Comparison of ENCODE assay signal across 21 mouse cellular contexts in the genomic region with DNA sequence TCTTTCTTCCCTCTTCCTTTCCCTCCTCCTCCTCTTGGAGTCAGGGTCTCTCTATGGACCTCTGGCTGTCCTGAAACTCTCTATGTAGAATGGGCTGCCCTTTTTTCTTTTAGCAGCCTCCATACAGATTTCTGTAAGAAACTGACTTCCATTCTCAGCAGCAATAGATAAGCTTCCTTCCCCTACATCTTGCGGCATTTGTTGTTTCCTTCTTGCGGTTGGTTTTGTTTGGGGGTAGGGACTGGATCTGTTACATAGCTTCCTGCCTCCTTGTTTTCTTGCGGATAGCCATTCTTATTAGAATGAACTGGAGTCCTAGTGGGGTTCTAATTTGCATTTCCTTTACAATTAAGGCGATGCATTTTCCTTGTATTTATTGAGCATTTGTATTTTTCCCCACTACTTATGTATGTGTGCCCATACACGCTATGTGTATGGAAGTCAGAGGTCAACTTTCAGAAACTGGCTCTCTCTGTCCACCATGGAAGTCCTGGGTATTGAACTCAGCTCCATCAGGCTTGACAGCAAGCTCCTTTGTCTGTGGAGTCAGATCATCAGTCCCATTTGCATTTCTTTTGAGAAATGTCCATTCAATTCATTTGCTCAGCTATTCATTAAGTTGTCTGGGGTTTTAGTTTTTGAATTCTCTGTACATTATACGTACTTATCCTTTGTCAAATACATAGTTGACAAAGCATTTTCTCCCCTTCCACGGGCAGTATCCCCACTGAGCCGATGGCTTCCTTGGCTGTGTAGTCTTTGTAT.
DNase-seq lines count a peak whose midpoint lies in the region; ATAC-seq and TF ChIP-seq lines count a peak whose summit lies in the region.
"Had no signal": no experiment of that assay in that cellular context is flagged by ENCODE, and none has a peak within 500 bp of the region (broad histone marks: within the 10 kb centered on the region; RNA-seq: fewer than 3 reads in every experiment).

No protein-coding gene starts in this region.

- peak overlapping the region; percentile 29 for H3K27ac ChIP-seq in heart, embryonic 13.5 days (replicated peaks)
- no peak overlapping the region for H3K27ac ChIP-seq in intestine, embryonic 15.5 days
- H3K27ac ChIP-seq: forebrain, embryonic 12.5 days; kidney, embryonic 15.5 days; limb, embryonic 15.5 days; midbrain, embryonic 10.5 days; neural tube, embryonic 13.5 days had no signal

- no peak overlapping the region for H3K9ac ChIP-seq in heart, embryonic 13.5 days
- H3K9ac ChIP-seq in intestine, embryonic 15.5 days, result no peak overlapping the region
- H3K9ac ChIP-seq: forebrain, embryonic 12.5 days; kidney, embryonic 15.5 days; limb, embryonic 15.5 days; neural tube, embryonic 13.5 days had no signal

- peaks cover 16% of the 10 kb centered on the region for H3K4me1 ChIP-seq in heart, embryonic 13.5 days
- no peaks in the 10 kb centered on the region for H3K4me1 ChIP-seq in intestine, embryonic 15.5 days (replicated peaks)
- H3K4me1 ChIP-seq: forebrain, embryonic 12.5 days; limb, embryonic 15.5 days; neural tube, embryonic 13.5 days had no signal

- TF ChIP-seq POLR2A in brain, embryonic 14.5 days (IDR thresholded peaks at IDR 0.05; ENCODE audit: borderline replicate concordance, extremely low read depth, insufficient read depth, insufficient read length, poor library complexity, severe bottlenecking), result no peak

- 67% methylated on average over 8 of the region's 8 CpGs for WGBS in heart, embryonic 13.5 days
- WGBS in intestine, embryonic 15.5 days, result 87% methylated on average over 8 of the region's 8 CpGs

- no peaks in the 10 kb centered on the region for H3K36me3 ChIP-seq in heart, embryonic 13.5 days
- no peaks in the 10 kb centered on the region for H3K36me3 ChIP-seq in intestine, embryonic 15.5 days
- H3K36me3 ChIP-seq: forebrain, embryonic 12.5 days; kidney, embryonic 15.5 days; limb, embryonic 15.5 days; midbrain, embryonic 10.5 days; neural tube, embryonic 13.5 days had no signal

- no peak overlapping the region for H3K4me3 ChIP-seq in heart, embryonic 13.5 days
- no peak overlapping the region for H3K4me3 ChIP-seq in intestine, embryonic 15.5 days (replicated peaks)
- H3K4me3 ChIP-seq: forebrain, embryonic 12.5 days; kidney, embryonic 15.5 days; limb, embryonic 15.5 days; midbrain, embryonic 10.5 days; neural tube, embryonic 13.5 days had no signal

- no peak for ATAC-seq in heart, embryonic 13.5 days (ENCODE audit: extremely low read depth, insufficient number of reproducible peaks, low FRiP score, low TSS enrichment)
- no peak for ATAC-seq in intestine, embryonic 15.5 days
- ATAC-seq: hindbrain, embryonic 16.5 days; intestine, postnatal 0 days had no signal

- TF ChIP-seq CTCF in brain, embryonic 14.5 days (IDR thresholded peaks at IDR 0.05; ENCODE audit: borderline replicate concordance, extremely low read depth, insufficient read depth, insufficient read length), result no peak

- H3K27me3 ChIP-seq in heart, embryonic 13.5 days (replicated peaks), result no peaks in the 10 kb centered on the region
- H3K27me3 ChIP-seq in intestine, embryonic 15.5 days (replicated peaks), result no peaks in the 10 kb centered on the region
- H3K27me3 ChIP-seq: forebrain, embryonic 12.5 days; kidney, embryonic 15.5 days; limb, embryonic 15.5 days; neural tube, embryonic 13.5 days had no signal

- DNase-seq in heart, adult 8-10 months (ENCODE audit: low spot score), result no peak
- DNase-seq in thymus, postnatal 0 days (ENCODE audit: low spot score), result peak; percentile 22
- no peak for DNase-seq in thymus, postnatal 4 days
- peak; percentile 6 for DNase-seq in brain, embryonic 14.5 days (ENCODE audit: low read depth)
- peak; percentile 55 for DNase-seq in naive thymus-derived CD4-positive, alpha-beta T cell, adult 2 months (ENCODE audit: low read depth)
- no peak for DNase-seq in spleen, postnatal 36 days (ENCODE audit: low spot score in 2 of 2)
- DNase-seq: adrenal gland, adult 2 months; cerebellum, adult 9-10 months; heart, postnatal 36 days; layer of hippocampus, postnatal 36 days; lung, adult 2 months; thymus, postnatal 36 days had no signal

- H3K4me2 ChIP-seq in heart, embryonic 13.5 days, result no peak overlapping the region
- no peak overlapping the region for H3K4me2 ChIP-seq in intestine, embryonic 15.5 days (replicated peaks)
- H3K4me2 ChIP-seq: forebrain, embryonic 12.5 days; kidney, embryonic 15.5 days; limb, embryonic 15.5 days; neural tube, embryonic 13.5 days had no signal

- no peaks in the 10 kb centered on the region for H3K9me3 ChIP-seq in heart, embryonic 13.5 days
- no peaks in the 10 kb centered on the region for H3K9me3 ChIP-seq in intestine, embryonic 15.5 days
- H3K9me3 ChIP-seq: forebrain, embryonic 12.5 days; kidney, embryonic 15.5 days; limb, embryonic 15.5 days; midbrain, embryonic 10.5 days; neural tube, embryonic 13.5 days had no signal

Comparison
In these comparisons a context has a peak if more than half of its experiments do, and no peak if none do; other contexts are left out.
1. DNase-seq: peak in thymus, postnatal 0 days (single experiment), brain, embryonic 14.5 days (single experiment) and naive thymus-derived CD4-positive, alpha-beta T cell, adult 2 months (single experiment); none in heart, adult 8-10 months (single experiment), thymus, postnatal 4 days (single experiment) and spleen, postnatal 36 days (0 of 2).